Mouse (Mus musculus) heart, postnatal 0 days (tissue): ENCODE results near the gene Tmem198.

Source experiments
- CTCF ChIP-seq: IDR thresholded peaks from 2 replicates; pipeline ENCODE4 v1.5.1; 2016; ENCODE audit warnings: antibody characterized with exemption, control low read depth, low read depth
- EP300 ChIP-seq: IDR thresholded peaks from 2 replicates; pipeline ENCODE4 v1.6.1; 2016; ENCODE audit warnings: antibody characterized with exemption, low read depth

DNA sequence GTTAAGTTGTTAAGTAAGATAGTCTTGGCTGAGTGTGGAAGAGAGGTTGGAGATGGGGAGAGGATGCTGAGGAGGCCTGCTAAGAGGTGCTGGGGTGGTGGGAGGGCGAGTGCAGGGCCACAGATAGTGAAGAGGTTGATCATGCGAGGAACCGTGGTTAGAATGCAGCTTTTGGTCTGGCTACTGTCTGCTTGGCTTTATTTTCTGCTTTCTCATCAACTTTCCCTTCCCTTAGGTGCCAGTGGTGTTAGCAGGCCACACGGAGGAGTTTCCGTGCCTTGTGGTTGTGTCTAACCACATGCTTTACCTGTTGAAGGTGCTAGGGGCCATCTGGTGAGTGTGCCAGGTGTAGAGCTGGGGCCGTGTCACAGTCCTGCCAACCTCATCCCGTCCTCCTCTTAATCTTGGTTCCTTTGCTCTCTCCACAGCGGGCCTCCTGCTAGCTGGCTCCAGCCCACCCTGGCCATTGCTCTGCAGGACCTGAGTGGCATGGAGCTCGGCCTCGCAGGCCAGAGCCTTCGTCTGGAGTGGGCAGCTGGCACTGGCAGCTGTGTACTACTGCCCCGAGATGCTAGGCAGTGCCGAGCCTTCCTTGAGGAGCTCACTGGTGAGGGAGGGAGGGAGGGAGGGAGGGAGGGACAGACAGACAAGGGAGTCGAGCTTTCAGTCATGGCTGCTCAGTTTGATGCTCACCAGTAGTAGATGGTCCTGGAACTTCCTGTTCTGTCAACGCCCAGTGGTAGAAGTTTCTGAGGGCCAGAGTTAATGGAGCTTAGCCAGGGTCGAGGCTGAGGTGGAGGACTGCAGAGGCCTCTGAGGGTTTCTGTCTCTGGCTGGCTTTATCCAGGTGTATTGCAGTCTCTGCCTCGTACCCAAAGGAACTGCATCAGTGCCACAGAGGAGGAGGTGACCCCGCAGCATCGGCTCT is 54.3 kb downstream of the Tmem198 start:
- no peak for TF ChIP-seq CTCF
- TF ChIP-seq EP300, result no peak
